Mouse (Mus musculus): ENCODE data around the gene Pla2g2d. TPM values are rescaled to one million over a fixed set of nuclear protein-coding genes. Genes with fewer than 3 reads are reported as not detected.
"Not testable (repeated sequence)": the region's sequence is repeated elsewhere in the genome, so short reads cannot be mapped to it uniquely, and the experiment has no call there.

Pla2g2d gene
- total RNA-seq, 2 experiments from 2014 or later, result not detected

DNA sequence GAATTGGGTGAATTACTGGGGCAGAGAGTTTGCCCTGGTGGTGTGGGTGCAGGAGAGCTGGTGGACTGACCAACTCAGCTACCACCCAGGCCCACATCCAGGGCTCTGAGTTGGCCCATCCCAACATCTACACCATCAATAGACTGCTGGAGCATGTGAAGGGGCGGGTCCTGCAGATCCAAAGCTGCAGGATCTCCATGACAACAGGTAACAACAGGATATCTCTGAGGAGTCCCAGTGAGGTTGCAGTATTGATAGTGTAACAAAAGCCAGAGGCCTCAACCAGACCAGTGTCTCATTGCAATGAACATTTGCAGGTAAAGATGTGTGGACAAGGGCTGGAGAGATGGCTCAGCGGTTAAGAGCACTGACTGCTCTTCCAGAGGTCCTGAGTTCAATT, 45.5 kb downstream of the Pla2g2d start:
- no peak for ATAC-seq (replicated peaks; ENCODE audit: poor library complexity, severe bottlenecking)

DNA sequence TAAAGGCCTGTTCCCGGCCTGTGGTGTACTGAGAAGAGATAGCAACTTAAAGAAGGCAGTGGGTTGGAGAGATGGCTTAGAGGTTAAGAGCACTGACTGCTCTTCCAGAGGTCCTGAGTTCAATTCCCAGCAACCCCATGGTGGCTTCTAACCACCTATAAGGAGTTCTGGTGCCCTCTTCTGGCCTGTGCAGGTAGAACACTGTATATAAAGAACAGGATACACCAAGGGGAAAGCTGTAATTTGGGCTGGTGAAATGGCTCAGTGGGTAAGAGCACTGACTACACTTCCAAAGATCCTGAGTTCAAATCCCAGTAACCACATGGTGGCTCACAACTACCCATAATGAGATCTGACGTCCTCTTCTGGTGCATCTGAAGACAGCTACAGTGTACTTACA, 48.6 kb downstream of the Pla2g2d start:
- not testable (repeated sequence) for ATAC-seq (replicated peaks; ENCODE audit: poor library complexity, severe bottlenecking)

DNA sequence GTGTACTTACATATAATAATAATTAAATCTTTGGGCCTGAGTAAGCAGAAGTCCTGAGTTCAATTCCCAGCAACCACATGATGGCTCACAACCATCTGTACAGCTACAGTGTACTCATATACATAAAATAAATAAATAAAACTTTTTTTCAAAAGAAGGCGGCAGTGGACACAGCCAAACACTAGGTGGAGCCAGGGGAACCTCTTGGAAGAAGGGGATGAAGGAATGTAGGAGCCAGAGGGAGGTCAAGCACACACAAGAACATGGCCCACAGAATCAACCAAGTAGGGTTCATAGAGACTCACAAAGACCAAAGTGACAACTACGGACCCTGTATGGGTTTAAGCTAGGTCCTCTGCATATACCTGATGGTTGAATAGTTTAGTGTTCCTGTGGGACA, 49.1 kb downstream of the Pla2g2d start:
- no peak for ATAC-seq (replicated peaks; ENCODE audit: poor library complexity, severe bottlenecking)

DNA sequence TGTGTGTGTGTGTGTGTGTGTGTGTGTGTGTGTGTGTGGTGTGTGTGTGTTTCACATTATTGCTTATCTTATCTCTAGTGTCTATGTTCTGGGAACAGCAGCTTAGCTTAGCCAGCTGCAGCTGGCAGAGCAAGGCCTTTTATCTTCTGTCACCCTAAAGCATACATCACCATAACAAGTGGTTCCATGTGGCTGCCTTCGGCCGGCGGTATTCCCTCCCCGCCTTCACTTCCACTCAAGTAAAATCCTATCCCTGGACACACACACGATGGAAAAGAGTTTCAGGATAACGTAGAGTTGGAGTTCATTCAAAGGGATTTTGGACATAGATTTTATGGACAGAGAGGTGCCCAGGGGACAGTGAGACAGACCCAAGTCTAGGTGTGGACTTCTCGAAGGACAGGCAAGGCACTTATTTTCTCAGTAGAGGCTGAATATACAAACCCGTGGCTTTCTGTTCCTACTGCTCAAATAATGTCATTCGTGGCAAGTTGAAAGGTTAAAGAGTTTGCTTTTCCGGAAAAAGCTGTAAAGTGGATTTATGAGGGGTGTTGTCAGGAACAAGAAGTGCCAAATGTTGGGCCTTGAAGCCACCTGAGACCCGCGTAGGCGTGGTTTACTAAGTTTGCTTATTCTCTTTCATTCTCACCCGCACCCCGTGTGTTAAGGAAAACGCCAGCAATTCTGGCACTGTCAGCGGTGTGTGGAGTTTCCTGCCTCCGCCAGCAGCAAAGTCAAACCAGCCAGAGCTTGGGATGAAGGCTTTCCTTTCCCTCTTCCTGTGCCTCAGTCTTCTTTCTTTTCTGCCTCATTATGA, 50.4 kb downstream of the Pla2g2d start:
- no peak for ATAC-seq (replicated peaks; ENCODE audit: poor library complexity, severe bottlenecking)

DNA sequence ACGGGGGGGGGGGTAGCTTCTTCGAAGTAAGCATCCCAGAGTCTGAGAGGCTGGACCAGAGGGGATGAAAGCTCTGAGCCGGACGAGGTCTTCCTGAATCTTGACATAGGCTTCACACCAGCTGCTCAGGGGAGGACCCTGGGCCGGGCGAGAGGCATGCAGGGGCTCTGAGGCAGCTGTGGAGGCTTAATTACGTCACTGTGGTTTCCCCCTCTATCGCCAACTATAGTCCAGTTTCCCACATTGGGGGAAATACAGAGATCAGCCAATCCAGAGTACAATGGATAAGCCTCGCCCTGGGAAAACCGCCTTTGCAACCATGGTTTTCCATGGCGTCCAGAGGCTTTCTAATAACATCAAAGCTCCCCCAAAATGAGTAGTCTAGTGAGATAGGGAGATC, 51.6 kb downstream of the Pla2g2d start:
- ATAC-seq (replicated peaks; ENCODE audit: poor library complexity, severe bottlenecking), result no peak

Other genes with a start within 250 kb of the Pla2g2d start
- not detected in 2 replicates for gene Vwa5b1, start 139.9 kb upstream of the Pla2g2d start, total RNA-seq (2014; fragmentation: Nextera tagmentation)
- gene Vwa5b1, start 139.9 kb upstream of the Pla2g2d start, total RNA-seq (2017), result not detected in 2 replicates
- not detected in 2 replicates for gene Pla2g2c, start 50.9 kb upstream of the Pla2g2d start, total RNA-seq (2014; fragmentation: Nextera tagmentation)
- gene Pla2g2c, start 50.9 kb upstream of the Pla2g2d start, total RNA-seq (2017), result not detected in 2 replicates
- gene Ubxn10, start 38.6 kb upstream of the Pla2g2d start, total RNA-seq (2014; fragmentation: Nextera tagmentation), result not detected in 2 replicates
- not detected in 2 replicates for gene Ubxn10, start 38.6 kb upstream of the Pla2g2d start, total RNA-seq (2017)
- gene Pla2g2f, start 18.1 kb upstream of the Pla2g2d start, total RNA-seq (2014; fragmentation: Nextera tagmentation), result not detected in 2 replicates
- gene Pla2g2f, start 18.1 kb upstream of the Pla2g2d start, total RNA-seq (2017), result not detected in 2 replicates
- not detected in 2 replicates for gene Pla2g5, start 87.7 kb downstream of the Pla2g2d start, total RNA-seq (2014; fragmentation: Nextera tagmentation)
- not detected in 2 replicates for gene Pla2g5, start 87.7 kb downstream of the Pla2g2d start, total RNA-seq (2017)
- gene Gm13030, start 98.2 kb downstream of the Pla2g2d start, total RNA-seq (2014; fragmentation: Nextera tagmentation), result not detected in 2 replicates
- gene Gm13030, start 98.2 kb downstream of the Pla2g2d start, total RNA-seq (2017), result not detected in 2 replicates
- gene Pla2g2e, start 102.2 kb downstream of the Pla2g2d start, total RNA-seq (2014; fragmentation: Nextera tagmentation), result not detected in 2 replicates
- gene Pla2g2e, start 102.2 kb downstream of the Pla2g2d start, total RNA-seq (2017), result not detected in 2 replicates
- 3.8 and 5.7 TPM in 2 replicates for gene Otud3, start 138.2 kb downstream of the Pla2g2d start, total RNA-seq (2014; fragmentation: Nextera tagmentation)
- 3.2 and 4.7 TPM in 2 replicates for gene Otud3, start 138.2 kb downstream of the Pla2g2d start, total RNA-seq (2017)
- not detected in 2 replicates for gene Rnf186, start 191.4 kb downstream of the Pla2g2d start, total RNA-seq (2014; fragmentation: Nextera tagmentation)
- not detected in 2 replicates for gene Rnf186, start 191.4 kb downstream of the Pla2g2d start, total RNA-seq (2017)
- gene Tmco4, start 197.2 kb downstream of the Pla2g2d start, total RNA-seq (2014; fragmentation: Nextera tagmentation), result 18.3 and 18.6 TPM in 2 replicates
- 13.2 and 21.2 TPM in 2 replicates for gene Tmco4, start 197.2 kb downstream of the Pla2g2d start, total RNA-seq (2017)

All from granulocyte monocyte progenitor cell, adult 5-6 weeks (primary cell).